Mouse (Mus musculus): ENCODE results near the gene Ern1. TPM values are rescaled to one million over a fixed set of nuclear protein-coding genes. Genes with fewer than 3 reads are reported as not detected.

Ern1 gene
- polyA plus RNA-seq, 1 experiment from 2014 or later, result 7.5 TPM

GRCm38 (mm10) chr11:106511236-106512005 is 23.8 kb upstream of the Ern1 start:
- DNase-seq (ENCODE audit: low spot score) (no peak), ATAC-seq (replicated peaks; ENCODE audit: low FRiP score) (no peak)
- H3K36me3 ChIP-seq (ENCODE audit: control insufficient read depth, insufficient read depth, low read length), result peaks cover 2% of the 10 kb centered on the region
- H3K27me3 ChIP-seq (replicated peaks; ENCODE audit: control insufficient read depth, insufficient read depth, low read length), result no peaks in the 10 kb centered on the region
- no peak overlapping the region for H3K9ac ChIP-seq (ENCODE audit: low read depth, low read length)
- H3K9me3 ChIP-seq (ENCODE audit: control insufficient read depth, low read length), result peaks cover 3% of the 10 kb centered on the region; the same call in 1 of the 2 replicates
- H3K4me3 ChIP-seq (ENCODE audit: low read depth, low read length), result no peak overlapping the region
- WGBS, result 88% methylated on average over 14 of the region's 14 CpGs
- no peak overlapping the region for H3K27ac ChIP-seq (ENCODE audit: low read depth, low read length)
- H3K4me2 ChIP-seq, result no peak overlapping the region
- peaks cover 20% of the 10 kb centered on the region for H3K4me1 ChIP-seq (replicated peaks; ENCODE audit: control insufficient read depth, insufficient read depth, low read length)

DNA sequence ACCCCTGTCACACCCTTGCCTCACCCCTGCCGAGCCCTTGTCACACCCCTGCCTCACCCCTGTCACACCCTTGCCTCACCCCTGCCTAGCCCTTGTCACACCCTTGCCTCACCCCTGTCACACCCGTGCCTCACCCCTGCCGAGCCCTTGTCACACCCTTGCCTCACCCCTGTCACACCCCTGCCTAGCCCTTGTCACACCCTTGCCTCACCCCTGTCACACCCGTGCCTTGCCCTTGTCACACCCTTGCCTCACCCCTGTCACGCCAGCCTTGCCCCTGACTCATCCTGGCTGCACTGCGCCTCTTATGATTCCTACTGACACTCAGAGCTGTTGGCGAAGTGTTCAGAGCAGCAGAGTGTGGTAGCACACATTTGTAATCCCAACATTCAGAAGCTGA is 20.0 kb upstream of the Ern1 start:
- Histone ChIP-seq H3K27me3 (replicated peaks; ENCODE audit: control insufficient read depth, insufficient read depth, low read length) (no peaks in the 10 kb centered on the region), H3K27ac (ENCODE audit: low read depth, low read length) (peak overlapping the region; percentile 64), H3K36me3 (ENCODE audit: control insufficient read depth, insufficient read depth, low read length) (peaks cover 6% of the 10 kb centered on the region), H3K9ac (ENCODE audit: low read depth, low read length) (no peak overlapping the region), H3K4me1 (replicated peaks; ENCODE audit: control insufficient read depth, insufficient read depth, low read length) (peaks cover 3% of the 10 kb centered on the region; the same call in 1 of the 2 replicates), H3K4me2 (no peak overlapping the region), H3K9me3 (ENCODE audit: control insufficient read depth, low read length) (peaks cover 3% of the 10 kb centered on the region; the same call in 1 of the 2 replicates), H3K4me3 (ENCODE audit: low read depth, low read length) (no peak overlapping the region)
- ATAC-seq (replicated peaks; ENCODE audit: low FRiP score), result no peak
- 84% methylated on average over 7 of the region's 7 CpGs for WGBS
- no peak for DNase-seq (ENCODE audit: low spot score)

- Histone ChIP-seq H3K27ac (ENCODE audit: low read depth, low read length) (no peak overlapping the region), H3K4me1 (replicated peaks; ENCODE audit: control insufficient read depth, insufficient read depth, low read length) (peaks cover 3% of the 10 kb centered on the region; the same call in 1 of the 2 replicates), H3K9me3 (ENCODE audit: control insufficient read depth, low read length) (peaks cover 3% of the 10 kb centered on the region; the same call in 1 of the 2 replicates), H3K4me2 (no peak overlapping the region), H3K4me3 (ENCODE audit: low read depth, low read length) (no peak overlapping the region), H3K9ac (ENCODE audit: low read depth, low read length) (no peak overlapping the region), H3K27me3 (replicated peaks; ENCODE audit: control insufficient read depth, insufficient read depth, low read length) (no peaks in the 10 kb centered on the region), H3K36me3 (ENCODE audit: control insufficient read depth, insufficient read depth, low read length) (peaks cover 6% of the 10 kb centered on the region)
- DNase-seq (ENCODE audit: low spot score) (no peak), ATAC-seq (replicated peaks; ENCODE audit: low FRiP score) (no peak)
- WGBS, result 83% methylated on average over 6 of the region's 6 CpGs
Observed at GRCm38 (mm10) chr11:106506211-106506610, 18.6 kb upstream of the Ern1 start.

GRCm38 (mm10) chr11:106504129-106504528 is 16.5 kb upstream of the Ern1 start:
- no peak overlapping the region for H3K27ac ChIP-seq (ENCODE audit: low read depth, low read length)
- H3K4me3 ChIP-seq (ENCODE audit: low read depth, low read length), result no peak overlapping the region
- ATAC-seq (replicated peaks; ENCODE audit: low FRiP score), result no peak
- no peaks in the 10 kb centered on the region for H3K27me3 ChIP-seq (replicated peaks; ENCODE audit: control insufficient read depth, insufficient read depth, low read length)
- DNase-seq (ENCODE audit: low spot score), result no peak
- H3K36me3 ChIP-seq (ENCODE audit: control insufficient read depth, insufficient read depth, low read length), result peaks cover 4% of the 10 kb centered on the region
- peaks cover 3% of the 10 kb centered on the region; the same call in 1 of the 2 replicates for H3K4me1 ChIP-seq (replicated peaks; ENCODE audit: control insufficient read depth, insufficient read depth, low read length)
- H3K9ac ChIP-seq (ENCODE audit: low read depth, low read length), result no peak overlapping the region
- no peak overlapping the region for H3K4me2 ChIP-seq
- peaks cover 3% of the 10 kb centered on the region; the same call in 1 of the 2 replicates for H3K9me3 ChIP-seq (ENCODE audit: control insufficient read depth, low read length)

DNA sequence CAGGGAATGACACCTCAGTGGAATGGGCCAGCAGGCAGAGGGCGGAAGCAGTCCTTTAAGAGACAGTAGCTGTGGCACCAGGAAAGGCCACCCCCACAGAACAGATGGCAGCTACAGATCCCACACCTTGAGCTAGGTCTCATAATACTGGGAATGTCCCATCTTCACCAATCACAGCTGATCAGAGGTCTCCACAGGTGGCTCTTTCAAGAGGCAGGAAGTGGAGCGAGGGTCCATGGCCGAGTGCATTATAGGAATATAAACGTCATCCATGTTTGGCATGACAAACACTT is 15.7 kb upstream of the Ern1 start:
- no peaks in the 10 kb centered on the region for H3K27me3 ChIP-seq (replicated peaks; ENCODE audit: control insufficient read depth, insufficient read depth, low read length)
- H3K9me3 ChIP-seq (ENCODE audit: control insufficient read depth, low read length), result peaks cover 3% of the 10 kb centered on the region; the same call in 1 of the 2 replicates
- H3K36me3 ChIP-seq (ENCODE audit: control insufficient read depth, insufficient read depth, low read length), result peaks cover 4% of the 10 kb centered on the region
- DNase-seq (ENCODE audit: low spot score) (no peak), ATAC-seq (replicated peaks; ENCODE audit: low FRiP score) (no peak)
- 81% methylated on average over 4 of the region's 4 CpGs for WGBS
- H3K4me1 ChIP-seq (replicated peaks; ENCODE audit: control insufficient read depth, insufficient read depth, low read length), result peaks cover 3% of the 10 kb centered on the region; the same call in 1 of the 2 replicates
- no peak overlapping the region for H3K9ac ChIP-seq (ENCODE audit: low read depth, low read length)
- H3K4me3 ChIP-seq (ENCODE audit: low read depth, low read length), result no peak overlapping the region
- no peak overlapping the region for H3K4me2 ChIP-seq
- peak overlapping the region; percentile 44; the same call in 1 of the 2 replicates for H3K27ac ChIP-seq (ENCODE audit: low read depth, low read length)

DNA sequence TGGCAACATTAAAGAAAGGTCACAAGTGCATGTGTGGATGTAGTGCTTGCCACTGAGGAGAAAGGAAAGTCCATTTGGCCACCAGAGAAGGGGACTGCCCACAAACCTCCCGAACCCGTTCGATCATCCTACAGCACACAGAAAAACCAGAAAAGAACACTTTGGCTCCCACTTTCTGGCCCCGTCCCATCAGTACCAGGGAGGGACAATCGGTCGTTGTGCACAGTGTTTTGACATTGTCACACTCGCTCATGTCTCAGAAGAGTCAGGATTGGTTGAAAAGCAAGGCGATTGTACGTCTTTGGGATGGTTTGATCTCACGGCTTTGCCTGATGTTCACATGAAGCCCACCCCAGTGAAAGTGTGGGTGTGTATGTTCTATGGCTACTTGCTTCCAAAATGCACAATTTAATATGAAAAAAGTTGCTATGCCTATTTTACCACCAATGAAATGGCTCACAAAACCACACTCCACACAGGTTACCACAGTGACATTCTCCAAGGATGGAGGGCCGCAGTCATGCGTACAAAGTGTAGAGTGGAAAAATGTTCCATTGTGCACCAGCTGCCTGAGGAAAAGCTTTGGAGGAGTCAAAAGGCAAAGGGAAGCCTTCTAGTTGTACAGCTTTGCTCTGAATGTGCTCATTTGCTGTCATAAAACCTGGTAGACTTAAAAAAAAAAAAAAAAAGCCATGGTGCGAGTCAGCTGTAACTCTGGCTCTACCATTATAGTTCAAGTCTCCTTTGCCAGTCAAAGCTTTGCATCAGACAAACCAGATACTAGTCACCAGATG is 15.2 kb upstream of the Ern1 start:
- H3K9ac ChIP-seq (ENCODE audit: low read depth, low read length), result no peak overlapping the region
- no peak overlapping the region for H3K4me2 ChIP-seq

DNA sequence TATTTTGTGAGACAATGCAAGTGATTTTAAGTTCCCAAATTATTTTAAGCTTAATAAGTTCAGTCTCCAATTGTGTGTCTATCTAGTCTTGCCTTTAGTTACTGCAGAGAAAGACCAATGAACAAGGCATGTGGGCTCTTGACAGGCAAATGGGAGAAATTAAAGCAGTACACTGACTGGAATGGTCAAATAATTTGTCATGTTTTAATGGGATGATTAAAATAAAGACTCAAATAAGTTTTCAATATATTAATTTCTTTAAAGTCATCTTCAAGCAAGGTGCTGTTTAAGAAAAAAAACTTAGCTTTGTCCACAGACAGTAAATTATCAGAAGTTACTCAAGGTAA is 14.5 kb upstream of the Ern1 start:
- DNase-seq (ENCODE audit: low spot score) (no peak), ATAC-seq (replicated peaks; ENCODE audit: low FRiP score) (no peak)
- Histone ChIP-seq H3K9ac (ENCODE audit: low read depth, low read length) (peak overlapping the region; percentile 100), H3K27ac (ENCODE audit: low read depth, low read length) (peak overlapping the region; percentile 100), H3K9me3 (ENCODE audit: control insufficient read depth, low read length) (no peaks in the 10 kb centered on the region; the same call in 1 of the 2 replicates), H3K27me3 (replicated peaks; ENCODE audit: control insufficient read depth, insufficient read depth, low read length) (no peaks in the 10 kb centered on the region), H3K4me3 (ENCODE audit: low read depth, low read length) (peak overlapping the region; percentile 99), H3K4me2 (peak overlapping the region; percentile 77), H3K4me1 (replicated peaks; ENCODE audit: control insufficient read depth, insufficient read depth, low read length) (peaks cover 3% of the 10 kb centered on the region; the same call in 1 of the 2 replicates), H3K36me3 (ENCODE audit: control insufficient read depth, insufficient read depth, low read length) (peaks cover 4% of the 10 kb centered on the region)

More for the DNA sequence above, 15.2 kb upstream of the Ern1 start:
- ATAC-seq (replicated peaks; ENCODE audit: low FRiP score) (no peak), DNase-seq (ENCODE audit: low spot score) (no peak)
- no peak overlapping the region for H3K4me3 ChIP-seq (ENCODE audit: low read depth, low read length)
- H3K9me3 ChIP-seq (ENCODE audit: control insufficient read depth, low read length), result peaks cover 1% of the 10 kb centered on the region; the same call in 1 of the 2 replicates
- no peaks in the 10 kb centered on the region for H3K27me3 ChIP-seq (replicated peaks; ENCODE audit: control insufficient read depth, insufficient read depth, low read length)
- H3K27ac ChIP-seq (ENCODE audit: low read depth, low read length), result peak overlapping the region; percentile 44; the same call in 1 of the 2 replicates
- peaks cover 3% of the 10 kb centered on the region; the same call in 1 of the 2 replicates for H3K4me1 ChIP-seq (replicated peaks; ENCODE audit: control insufficient read depth, insufficient read depth, low read length)
- peaks cover 4% of the 10 kb centered on the region for H3K36me3 ChIP-seq (ENCODE audit: control insufficient read depth, insufficient read depth, low read length)
- 51% methylated on average over 13 of the region's 13 CpGs for WGBS

DNA sequence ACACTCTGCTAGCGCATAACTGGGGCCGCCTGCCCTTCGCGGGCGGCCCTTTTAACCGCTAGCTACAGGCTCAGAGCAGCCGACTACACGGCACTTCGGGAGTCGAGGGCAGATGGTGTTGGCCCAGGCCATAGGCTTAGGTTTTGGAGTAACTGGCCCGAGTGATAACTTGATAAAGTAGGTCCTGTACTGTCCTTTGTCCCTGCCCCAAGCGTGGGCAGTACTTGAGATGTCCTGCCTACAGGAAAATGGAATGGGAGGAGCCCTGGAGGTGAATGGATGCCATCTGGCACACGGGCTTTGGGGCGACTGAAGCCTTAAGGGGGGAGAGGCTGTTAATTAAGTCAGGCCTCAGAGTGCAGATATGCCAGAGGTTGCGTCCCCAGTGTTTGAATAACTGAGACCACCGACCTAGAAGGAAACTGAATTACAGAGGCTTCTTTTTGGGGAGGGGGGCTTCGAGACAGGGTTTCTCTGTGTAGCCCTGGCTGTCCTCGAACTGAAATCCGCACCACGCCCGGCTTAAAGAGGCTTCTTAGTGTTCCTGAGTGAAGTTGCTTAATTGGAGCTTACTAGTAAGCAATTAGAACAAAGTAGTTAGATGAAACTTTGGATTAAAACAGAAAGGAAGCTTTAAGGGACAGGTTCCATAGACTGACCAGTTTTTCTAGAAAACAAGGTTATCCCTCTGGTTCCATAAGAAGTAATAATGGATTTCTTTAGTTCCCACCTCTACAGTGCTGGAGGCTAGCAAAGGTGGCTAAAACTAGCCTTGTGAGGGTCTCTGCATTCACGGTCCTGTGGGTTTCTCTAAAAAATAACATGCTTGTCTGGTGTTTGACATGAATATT is 13.9 kb upstream of the Ern1 start:
- peak overlapping the region; percentile 100 for H3K9ac ChIP-seq (ENCODE audit: low read depth, low read length)
- no peaks in the 10 kb centered on the region for H3K27me3 ChIP-seq (replicated peaks; ENCODE audit: control insufficient read depth, insufficient read depth, low read length)
- 3% methylated on average over 22 of the region's 22 CpGs for whole genome bisulfite sequencing
- peak overlapping the region; percentile 99 for H3K4me3 ChIP-seq (ENCODE audit: low read depth, low read length)
- H3K9me3 ChIP-seq (ENCODE audit: control insufficient read depth, low read length), result no peaks in the 10 kb centered on the region
- H3K36me3 ChIP-seq (ENCODE audit: control insufficient read depth, insufficient read depth, low read length), result peaks cover 4% of the 10 kb centered on the region
- DNase-seq (ENCODE audit: low spot score) (peak; percentile 66), ATAC-seq (replicated peaks; ENCODE audit: low FRiP score) (peak; percentile 49)
- H3K4me2 ChIP-seq, result peak overlapping the region; percentile 77
- H3K4me1 ChIP-seq (replicated peaks; ENCODE audit: control insufficient read depth, insufficient read depth, low read length), result peaks cover 3% of the 10 kb centered on the region; the same call in 1 of the 2 replicates
- peak overlapping the region; percentile 100 for H3K27ac ChIP-seq (ENCODE audit: low read depth, low read length)
